Mouse (Mus musculus) liver, adult (tissue): ENCODE results near the gene Amotl1.

Experiments used
- GATA4 ChIP-seq: IDR thresholded peaks from 2 replicates; pipeline ENCODE4 v1.6.1; 2014; ENCODE audit warnings: mild to moderate bottlenecking, low read length; ENCODE audit not compliant: insufficient replicate concordance

Amotl1 gene

GRCm38 (mm10) chr9:14622848-14623247 lies 22.0 kb downstream of the Amotl1 start:
- no peak for TF ChIP-seq GATA4

- no peak for TF ChIP-seq GATA4
These were observed 24.7 kb downstream of the Amotl1 start for GRCm38 (mm10) chr9:14620107-14620506.

GRCm38 (mm10) chr9:14614931-14615880 lies 29.6 kb downstream of the Amotl1 start:
- TF ChIP-seq GATA4, result no peak

GRCm38 (mm10) chr9:14614205-14614930 lies 30.5 kb downstream of the Amotl1 start:
- TF ChIP-seq GATA4, result no peak; the same call in 1 of the 2 replicates

- TF ChIP-seq GATA4, result 0 out of 2 replicates have a peak, but pooled peaks have one; percentile 26
These were observed 31.3 kb downstream of the Amotl1 start for GRCm38 (mm10) chr9:14613308-14614204.

- no peak for TF ChIP-seq GATA4
These were observed 32.3 kb downstream of the Amotl1 start for GRCm38 (mm10) chr9:14612588-14612987.

- TF ChIP-seq GATA4, result peak; percentile 69; the same call in 1 of the 2 replicates
These were observed 36.3 kb downstream of the Amotl1 start for GRCm38 (mm10) chr9:14608521-14608920.

- no peak for TF ChIP-seq GATA4
These were observed 37.4 kb downstream of the Amotl1 start for GRCm38 (mm10) chr9:14607464-14607863.

- no peak for TF ChIP-seq GATA4
These were observed 38.9 kb downstream of the Amotl1 start for GRCm38 (mm10) chr9:14605992-14606391.

- TF ChIP-seq GATA4, result no peak
These were observed 40.5 kb downstream of the Amotl1 start for GRCm38 (mm10) chr9:14604363-14604762.

- no peak for TF ChIP-seq GATA4
These were observed 41.4 kb downstream of the Amotl1 start for GRCm38 (mm10) chr9:14603475-14603874.

- no peak for TF ChIP-seq GATA4
These were observed 45.1 kb downstream of the Amotl1 start for GRCm38 (mm10) chr9:14599799-14600198.

GRCm38 (mm10) chr9:14598157-14598556 lies 46.7 kb downstream of the Amotl1 start:
- TF ChIP-seq GATA4, result no peak

- TF ChIP-seq GATA4, result no peak
These were observed 47.4 kb downstream of the Amotl1 start for GRCm38 (mm10) chr9:14597429-14597828.

GRCm38 (mm10) chr9:14596858-14597257 lies 48.0 kb downstream of the Amotl1 start:
- TF ChIP-seq GATA4, result no peak
